Mouse (Mus musculus) megakaryocyte, embryonic 14.5 days (primary cell): ENCODE results near the gene Aifm2.

Experiments
- FLI1 ChIP-seq: IDR thresholded peaks from 2 replicates; pipeline ENCODE4 v1.6.1; 2012; ENCODE audit warnings: low read length, inconsistent platforms, mixed read lengths
- GATA1 ChIP-seq: IDR thresholded peaks from 3 replicates; pipeline ENCODE4 v1.6.1; 2012; ENCODE audit warnings: mixed read lengths, low read length, inconsistent platforms, borderline replicate concordance

- no peak for TF ChIP-seq GATA1
- TF ChIP-seq FLI1: no peak
Measured at GRCm38 (mm10) chr10:61723271-61723670, 8.2 kb downstream of the Aifm2 start.
